Mouse (Mus musculus) T-helper 2 cell (primary cell): Measurements from ENCODE around the gene Cd247.

Experiments used
- in situ Hi-C: fragments of 300-600 bp; cut with MboI, MseI; formaldehyde crosslinking; loops from one replicate; pipeline ENCODE4 v1.15.1; 2025; ENCODE audit warnings: high pct_unique_total_duplicates

The Cd247 gene

DNA sequence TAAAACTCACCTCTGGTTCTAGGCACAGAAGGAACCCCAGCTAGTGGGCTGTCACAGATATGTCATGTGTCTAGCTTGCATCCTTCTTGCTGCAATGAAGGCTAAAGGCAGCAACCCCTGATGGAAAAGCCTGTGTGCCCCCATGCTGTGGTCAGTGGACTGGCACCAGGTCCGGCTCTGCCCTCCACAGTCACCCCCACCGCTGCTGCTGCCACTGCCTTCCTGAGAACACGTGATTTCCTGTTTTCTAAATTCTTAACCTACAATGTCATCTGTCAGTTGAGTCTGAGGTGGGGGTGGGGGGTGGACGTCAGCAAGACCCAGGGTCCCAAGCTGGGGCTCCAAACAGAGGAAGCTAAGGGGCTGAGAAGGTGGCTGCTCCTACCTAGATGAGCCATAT is 60.4 kb downstream of the Cd247 start:
- in situ Hi-C loops, result loop anchor here (5.0 to 25.0 kb wide), 3 partner anchors 47 to 1587 kb away; no protein-coding TSS in a partner anchor

DNA sequence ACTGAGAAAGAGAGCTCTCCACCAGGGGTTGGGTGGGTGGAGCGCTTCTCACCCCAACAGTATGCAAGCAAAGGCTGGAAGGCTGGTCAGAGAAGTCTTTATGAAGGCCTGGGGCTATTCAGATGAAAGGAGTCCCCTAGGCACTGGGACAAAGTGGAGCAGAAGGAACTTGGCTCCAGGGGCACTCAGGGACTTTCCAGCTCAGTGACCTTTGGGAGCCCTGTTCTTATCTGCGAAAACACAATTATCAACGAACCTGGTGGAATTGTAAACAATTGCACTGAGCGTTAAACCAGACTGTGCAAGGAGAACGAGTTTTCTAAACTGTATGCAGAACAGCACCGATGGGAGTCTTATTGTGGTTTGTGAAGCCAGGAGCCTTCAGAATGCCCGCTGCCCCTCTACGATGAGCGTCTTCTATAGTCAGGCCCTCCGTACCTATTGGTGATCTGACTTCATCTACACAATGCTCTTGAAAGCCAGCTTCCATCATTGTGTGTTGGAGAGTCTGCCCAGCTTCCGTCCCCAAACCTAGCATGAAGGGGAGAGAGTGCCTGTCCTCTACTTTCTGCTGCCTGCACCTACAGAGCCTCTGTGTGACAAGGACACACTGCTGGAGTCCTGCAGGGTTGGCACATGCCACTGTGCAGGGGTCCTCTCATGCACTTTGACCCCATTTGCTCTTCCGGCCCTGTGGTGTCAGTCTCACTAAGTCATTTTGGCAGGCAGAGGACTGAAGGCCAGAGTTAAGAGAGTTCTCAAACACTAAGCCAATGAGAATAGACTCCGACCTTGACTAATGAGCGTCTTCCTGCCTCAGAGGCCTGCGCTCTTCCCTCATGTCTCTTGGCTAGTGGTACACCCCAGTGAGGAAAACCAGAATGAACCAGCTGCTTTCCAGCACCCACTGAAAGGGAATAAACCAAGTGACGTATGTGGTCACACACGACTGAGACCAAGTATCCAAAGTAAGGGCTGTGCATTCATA is 61.3 kb downstream of the Cd247 start:
- in situ Hi-C loops, result loop anchor here (5.0 to 25.0 kb wide), 4 partner anchors 47 to 1587 kb away; partner anchors contain the start of gene Cd247

- in situ Hi-C loops, result loop anchor here (10.0 kb wide), 1 partner anchor 67 kb away; the partner anchor contains the start of gene Cd247
Observed at GRCm38 (mm10) chr1:165852131-165852530, 63.6 kb downstream of the Cd247 start.

GRCm38 (mm10) chr1:165853131-165853721 is 64.7 kb downstream of the Cd247 start:
- in situ Hi-C loops, result loop anchor here (10.0 kb wide), 1 partner anchor 68 kb away; the partner anchor contains the start of gene Cd247

GRCm38 (mm10) chr1:165853729-165854420 is 65.4 kb downstream of the Cd247 start:
- in situ Hi-C loops, result loop anchor here (10.0 kb wide), 1 partner anchor 69 kb away; the partner anchor contains the start of gene Cd247

DNA sequence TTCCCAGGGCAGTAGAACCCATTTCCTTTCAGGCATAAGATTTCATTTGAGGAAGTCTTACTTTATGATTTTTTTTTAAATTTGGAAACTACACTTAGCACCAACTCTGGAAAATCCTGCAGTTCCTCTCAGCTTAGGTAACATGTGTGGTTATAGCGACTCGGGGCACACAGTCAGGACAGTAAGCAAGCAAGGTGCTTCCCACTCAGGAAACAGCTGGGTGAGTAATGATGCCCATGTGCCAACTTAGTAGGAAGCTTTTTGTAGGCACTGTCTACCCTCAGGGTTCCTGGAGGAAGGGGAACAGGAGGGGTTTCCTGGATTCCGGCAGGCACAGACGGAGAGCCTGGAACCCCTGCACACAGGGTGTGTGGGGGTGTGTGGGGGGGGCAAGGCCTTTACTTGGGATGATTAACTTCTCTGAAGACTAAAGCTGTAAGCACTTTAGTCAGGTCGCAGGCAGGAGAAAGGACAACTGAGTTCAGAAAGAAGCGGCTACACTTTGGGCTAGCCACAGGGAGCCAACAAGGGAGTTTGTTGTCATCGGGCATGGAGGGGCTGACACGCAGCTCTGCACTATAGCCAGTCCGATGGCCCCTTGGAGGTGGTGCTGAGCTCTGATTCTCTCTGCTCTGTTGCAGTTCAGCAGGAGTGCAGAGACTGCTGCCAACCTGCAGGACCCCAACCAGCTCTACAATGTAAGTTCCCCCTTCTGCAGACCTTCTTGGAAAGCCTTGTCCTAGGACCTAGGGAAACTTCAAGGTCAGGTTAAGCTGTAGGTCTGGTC is 67.5 kb downstream of the Cd247 start:
- in situ Hi-C loops, result loop anchor here (10.0 kb wide), 1 partner anchor 71 kb away; the partner anchor contains the start of gene Cd247

GRCm38 (mm10) chr1:165857279-165857678 is 68.8 kb downstream of the Cd247 start:
- in situ Hi-C loops, result loop anchor here (10.0 kb wide), 1 partner anchor 72 kb away; the partner anchor contains the start of gene Cd247

DNA sequence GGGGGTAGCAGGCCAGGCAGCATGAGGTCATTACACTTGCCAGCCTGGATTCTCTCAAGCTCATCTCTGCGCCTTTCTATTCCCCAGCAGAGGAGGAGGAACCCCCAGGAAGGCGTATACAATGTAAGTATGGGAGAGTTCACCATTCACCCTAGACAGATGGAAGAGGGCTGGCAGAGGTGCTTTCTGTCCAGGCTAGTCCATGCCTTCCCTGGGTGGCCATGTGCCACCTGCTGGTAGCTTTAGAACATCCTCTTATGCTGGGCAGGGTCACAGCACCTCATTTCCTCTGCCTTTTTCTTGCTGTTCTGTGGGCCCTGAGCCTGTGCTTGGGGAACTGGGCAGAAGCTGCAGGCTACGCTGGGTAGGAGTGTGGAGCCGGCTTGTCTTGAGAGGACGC is 69.9 kb downstream of the Cd247 start:
- in situ Hi-C loops, result loop anchor here (10.0 kb wide), 1 partner anchor 74 kb away; the partner anchor contains the start of gene Cd247

DNA sequence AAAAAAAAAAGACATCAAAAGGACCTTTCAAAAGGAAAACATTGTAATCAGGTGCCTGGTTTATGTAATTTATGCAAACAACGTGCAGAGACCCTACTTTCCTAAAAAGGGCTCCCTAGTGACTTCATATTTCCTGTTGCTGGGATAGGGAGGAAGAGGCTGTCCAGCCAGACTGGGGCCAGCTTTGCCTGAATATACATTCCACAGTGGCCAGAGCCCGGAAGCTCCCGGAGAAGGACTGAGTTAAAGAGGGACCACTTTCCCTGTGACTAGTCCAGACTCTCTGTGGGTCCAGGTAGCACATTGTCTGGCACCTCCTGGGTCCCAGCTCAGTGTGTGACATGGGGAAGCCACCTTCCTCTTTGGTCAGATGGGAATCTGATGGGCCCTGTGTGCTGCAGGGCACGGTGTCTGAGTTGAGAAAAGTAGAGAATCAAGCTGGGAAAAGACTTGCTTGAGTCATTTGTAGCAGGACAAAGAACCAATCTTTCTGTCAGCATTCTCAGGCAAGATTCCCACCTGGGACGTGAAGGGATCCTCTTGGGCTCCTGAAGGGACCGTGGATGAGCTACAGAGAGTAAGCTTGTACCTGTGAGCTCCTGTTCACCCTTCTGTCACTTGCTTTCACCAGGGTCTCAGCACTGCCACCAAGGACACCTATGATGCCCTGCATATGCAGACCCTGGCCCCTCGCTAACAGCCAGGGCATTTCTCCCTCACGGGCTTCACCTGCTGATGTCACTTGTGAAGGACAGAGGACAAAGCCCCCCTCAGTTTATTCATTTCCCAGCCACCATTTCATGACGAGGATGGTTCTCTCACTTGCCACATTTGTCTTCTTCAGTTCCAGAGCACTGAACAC is 72.1 kb downstream of the Cd247 start:
- in situ Hi-C loops, result no loop called here

DNA sequence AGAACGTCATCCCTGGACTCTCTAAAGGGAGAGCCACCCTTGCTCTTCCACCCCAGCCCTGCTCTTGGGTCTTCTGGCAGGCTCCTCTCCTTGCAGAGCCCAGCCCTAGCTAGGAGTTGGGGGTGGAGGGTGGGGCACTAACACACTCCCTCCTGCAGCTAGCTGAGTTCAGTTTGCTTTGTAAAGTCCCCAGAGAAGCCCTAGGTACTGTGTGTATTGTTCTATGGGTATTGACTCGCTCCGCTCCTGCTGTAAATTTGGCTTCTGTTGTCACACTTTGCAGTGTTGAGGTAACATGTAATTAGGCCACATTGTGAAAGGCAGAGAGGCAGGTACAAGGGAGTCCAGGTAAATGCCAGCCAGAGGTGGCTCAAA is 72.7 kb downstream of the Cd247 start:
- in situ Hi-C loops, result no loop called here

DNA sequence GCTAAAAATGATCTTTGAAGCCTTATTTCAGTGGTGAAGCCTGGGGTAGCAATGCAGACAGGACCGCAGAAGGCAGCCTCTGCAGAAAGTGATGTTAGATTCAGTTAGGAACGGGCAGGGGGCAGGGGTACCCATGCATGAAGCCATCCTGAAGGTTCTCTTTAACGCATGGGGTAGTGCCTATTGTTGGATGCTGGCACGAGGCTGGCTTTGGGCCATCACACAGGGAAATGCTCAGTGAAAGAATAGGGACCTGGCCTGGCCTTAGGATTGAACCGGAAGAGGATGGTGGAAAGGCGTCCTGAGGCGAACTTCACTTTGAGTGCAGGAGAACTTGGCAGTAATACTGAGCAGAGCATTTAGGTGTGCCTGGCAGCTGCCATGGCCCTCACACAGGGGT is 73.6 kb downstream of the Cd247 start:
- in situ Hi-C loops, result no loop called here

DNA sequence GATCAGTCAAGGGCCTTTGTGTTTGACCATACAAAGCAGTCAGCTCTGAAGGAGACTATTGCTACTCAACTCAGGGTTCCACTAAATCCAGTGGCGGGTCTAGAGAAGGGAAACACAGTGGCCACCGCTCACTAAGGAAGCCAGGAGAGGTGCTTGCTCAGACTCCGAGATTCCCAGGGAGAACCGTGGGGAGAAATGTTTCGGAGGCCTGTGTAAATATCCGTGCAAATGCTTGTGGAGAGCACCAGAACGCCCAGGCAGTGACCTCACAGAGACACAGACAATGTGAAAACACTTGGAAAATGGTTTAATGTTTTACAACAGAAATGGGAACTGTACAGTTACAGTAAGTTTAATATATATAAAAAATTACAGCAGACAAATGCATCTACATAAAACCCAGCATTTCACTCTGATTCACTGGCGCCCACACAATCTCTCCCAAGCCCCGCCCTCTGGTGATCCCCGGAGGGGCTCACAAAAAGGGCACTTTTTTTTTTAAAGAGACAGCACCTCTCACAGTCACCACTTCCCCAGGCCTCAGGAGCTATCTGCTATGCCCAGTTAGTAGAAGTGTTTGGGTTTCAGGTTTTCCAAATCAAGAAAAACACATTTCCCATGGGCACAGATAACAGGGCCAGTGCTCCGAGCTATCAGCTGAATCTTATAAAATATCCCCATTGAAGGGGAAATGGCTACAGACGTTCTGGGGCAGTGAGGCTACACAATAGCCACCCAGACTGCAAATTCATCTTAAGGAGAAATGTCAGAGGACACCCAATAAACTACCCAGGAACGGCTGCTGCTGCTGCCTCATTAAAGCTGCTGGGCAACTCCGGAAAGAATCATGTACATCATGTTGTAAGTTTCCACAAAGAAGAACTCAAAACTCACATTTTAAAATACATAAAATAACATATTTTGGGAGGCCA is 76.6 kb downstream of the Cd247 start:
- in situ Hi-C loops, result no loop called here

GRCm38 (mm10) chr1:165866630-165867280 is 78.3 kb downstream of the Cd247 start:
- in situ Hi-C loops, result no loop called here

- in situ Hi-C loops, result no loop called here
Observed at GRCm38 (mm10) chr1:165868659-165869058, 80.2 kb downstream of the Cd247 start.

GRCm38 (mm10) chr1:165874645-165875044 is 86.2 kb downstream of the Cd247 start:
- in situ Hi-C loops, result no loop called here

DNA sequence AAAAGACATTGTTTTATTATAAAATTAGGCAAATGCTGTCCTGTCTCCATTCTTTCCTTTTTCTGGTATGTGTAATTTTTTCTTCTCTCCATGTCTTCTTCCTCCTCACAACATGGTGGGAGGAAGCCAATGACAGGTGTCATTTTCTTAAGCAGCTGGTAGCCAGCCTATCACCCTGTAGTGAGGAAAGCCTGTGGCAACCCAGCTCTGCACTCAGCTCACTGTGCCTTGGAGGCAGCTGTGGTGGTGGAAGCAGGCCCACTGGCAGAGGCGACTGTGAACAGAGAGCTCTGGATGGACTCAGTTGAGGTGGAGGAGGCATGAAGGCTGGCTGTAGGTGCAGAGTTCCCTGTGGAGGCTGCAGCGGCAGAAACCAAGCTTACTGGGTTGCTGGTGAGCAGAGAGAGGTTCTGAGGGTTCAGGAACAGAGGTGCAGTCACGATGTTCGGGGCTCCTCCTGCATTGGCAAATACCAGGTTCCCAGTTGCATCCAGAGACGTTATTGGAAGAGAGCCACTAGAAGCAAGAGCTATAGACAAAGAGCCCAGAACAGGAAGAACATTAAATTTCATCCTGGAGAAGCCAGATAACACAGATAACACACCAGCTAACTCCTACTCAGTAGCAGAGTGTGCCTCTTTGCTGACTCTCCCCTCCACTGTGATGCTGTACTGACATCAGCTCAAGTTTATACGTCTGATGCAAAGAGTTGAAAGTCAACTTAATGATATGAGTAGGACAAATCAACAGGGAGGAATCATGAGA is 87.2 kb downstream of the Cd247 start:
- in situ Hi-C loops, result no loop called here

- in situ Hi-C loops, result no loop called here
Observed at GRCm38 (mm10) chr1:165878751-165879150, 90.3 kb downstream of the Cd247 start.
